Mouse (Mus musculus) urinary bladder, postnatal 14 days (tissue): ENCODE results near the gene Sos2.
"Not testable (repeated sequence)": the region's sequence is repeated elsewhere in the genome, so short reads cannot be mapped to it uniquely, and the experiment has no call there.

Experiments used
- DNase-seq: peaks from one replicate; pipeline ENCODE4 v3.0.0; 2021; ENCODE audit warnings: low spot score

The Sos2 gene

DNA sequence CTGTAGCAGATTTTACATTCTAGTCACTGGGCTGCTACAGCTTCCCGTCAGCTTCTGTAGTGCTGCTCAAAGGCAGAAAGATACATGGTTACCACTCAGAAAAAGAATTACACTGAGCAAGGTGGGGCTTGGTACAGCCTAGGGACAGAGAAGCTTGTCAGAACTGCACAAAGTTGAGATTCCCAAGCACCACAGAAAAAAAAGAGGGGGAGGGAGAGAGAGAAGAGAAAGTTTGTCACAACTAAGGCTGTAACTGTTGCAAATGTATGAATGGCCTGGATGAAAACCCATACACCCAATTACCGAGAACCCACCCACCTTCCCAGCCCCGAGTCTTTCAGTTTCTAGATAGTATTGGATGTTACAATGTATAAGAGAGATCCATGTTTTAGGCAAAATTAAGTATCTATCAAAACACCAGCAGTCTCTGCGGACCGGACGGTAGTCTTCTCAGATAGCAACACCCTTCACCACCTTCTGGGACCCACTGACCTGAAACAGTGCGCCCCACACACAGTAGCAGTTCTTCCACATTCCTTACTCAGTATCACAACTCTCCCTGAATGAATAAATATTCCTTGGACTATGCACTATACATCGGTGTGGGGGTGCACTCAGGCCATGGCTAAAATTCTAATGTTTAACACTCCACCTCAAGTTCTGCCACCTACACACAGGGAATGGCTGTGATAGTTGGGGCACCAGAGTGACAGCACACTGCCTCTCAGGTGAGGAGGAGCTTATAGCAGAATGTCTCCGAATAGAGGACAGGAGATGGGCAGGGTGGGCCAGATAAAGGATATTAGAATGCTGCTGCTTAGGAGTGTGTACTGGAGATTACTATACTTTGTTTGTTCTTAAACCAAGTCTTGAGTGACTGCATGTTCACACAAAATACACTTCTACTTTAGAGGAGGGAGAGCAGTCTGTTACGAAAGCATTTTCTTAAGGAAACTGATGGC, 6.8 kb downstream of the Sos2 start:
- DNase-seq: no peak

DNA sequence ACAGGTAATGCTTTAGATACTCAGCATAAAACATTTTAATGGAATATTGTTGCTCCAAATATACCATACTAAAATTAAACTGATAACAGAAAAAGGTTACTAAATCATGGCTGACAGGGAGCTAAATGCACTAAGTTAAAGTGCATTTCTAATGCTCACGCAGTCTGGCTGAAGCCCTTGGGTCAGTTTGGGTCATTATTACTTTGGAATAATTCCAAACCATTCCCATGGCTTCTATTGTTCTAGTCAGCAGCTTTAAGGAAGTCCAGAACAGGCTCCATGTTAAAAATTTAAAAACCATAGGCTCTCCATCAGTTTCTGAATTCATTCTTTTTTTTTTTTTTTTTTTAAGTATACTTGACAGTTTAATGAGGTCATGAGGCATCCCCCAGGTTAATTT, 7.5 kb downstream of the Sos2 start:
- no peak for DNase-seq

DNA sequence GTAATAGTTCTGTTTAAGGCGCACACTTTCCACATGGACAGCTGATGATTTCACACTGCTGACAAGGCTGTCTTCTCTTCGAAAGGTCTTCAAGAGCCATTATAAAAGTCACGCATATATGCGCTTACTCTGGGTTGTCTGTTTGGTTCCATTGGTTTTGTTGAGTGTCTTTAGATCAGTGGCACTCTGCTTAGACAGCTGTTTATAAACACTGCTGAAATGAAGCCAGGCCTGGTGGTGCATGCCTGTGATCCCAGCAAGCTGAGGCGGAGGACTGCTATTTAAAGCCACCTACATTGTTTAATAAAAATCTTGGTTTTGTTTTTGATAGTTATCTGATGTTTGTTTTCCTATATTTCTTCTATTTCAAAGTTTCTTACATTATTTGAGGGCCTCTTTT, 14.9 kb downstream of the Sos2 start:
- no peak for DNase-seq

DNA sequence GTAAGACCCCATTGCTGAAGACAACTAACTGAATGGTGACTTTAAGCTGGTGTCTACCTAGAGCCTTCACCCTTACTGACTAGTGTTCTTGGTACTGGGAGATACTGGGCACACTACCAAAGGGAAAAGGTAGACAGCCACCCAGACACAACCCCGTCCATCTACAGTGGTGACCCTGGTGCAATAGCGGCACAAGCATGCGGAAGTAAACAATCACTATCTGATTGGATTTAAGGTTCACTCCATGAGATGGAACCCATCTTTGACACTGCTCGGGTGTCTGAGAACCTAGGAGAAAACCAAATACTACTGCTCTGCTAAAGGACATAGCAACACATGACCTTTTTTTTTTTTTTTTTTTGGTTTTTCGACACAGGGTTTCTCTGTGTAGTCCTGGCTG, 20.0 kb downstream of the Sos2 start:
- no peak for DNase-seq

DNA sequence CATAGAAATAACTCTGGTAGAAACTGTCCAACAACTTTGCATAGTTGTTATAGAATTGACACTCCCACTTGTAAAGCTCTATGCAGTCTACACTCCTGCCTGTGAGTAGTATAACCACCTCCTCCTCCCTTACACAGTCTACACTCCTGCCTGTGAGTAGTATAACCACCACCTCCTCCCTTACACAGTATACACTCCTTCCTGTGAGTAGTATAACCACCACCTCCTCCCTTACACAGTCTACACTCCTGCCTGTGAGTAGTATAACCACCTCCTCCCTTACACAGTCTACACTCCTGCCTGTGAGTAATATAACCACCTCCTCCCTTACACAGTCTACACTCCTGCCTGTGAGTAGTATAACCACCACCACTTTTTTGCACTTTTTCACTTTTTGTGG, 27.7 kb downstream of the Sos2 start:
- not testable (repeated sequence) for DNase-seq

DNA sequence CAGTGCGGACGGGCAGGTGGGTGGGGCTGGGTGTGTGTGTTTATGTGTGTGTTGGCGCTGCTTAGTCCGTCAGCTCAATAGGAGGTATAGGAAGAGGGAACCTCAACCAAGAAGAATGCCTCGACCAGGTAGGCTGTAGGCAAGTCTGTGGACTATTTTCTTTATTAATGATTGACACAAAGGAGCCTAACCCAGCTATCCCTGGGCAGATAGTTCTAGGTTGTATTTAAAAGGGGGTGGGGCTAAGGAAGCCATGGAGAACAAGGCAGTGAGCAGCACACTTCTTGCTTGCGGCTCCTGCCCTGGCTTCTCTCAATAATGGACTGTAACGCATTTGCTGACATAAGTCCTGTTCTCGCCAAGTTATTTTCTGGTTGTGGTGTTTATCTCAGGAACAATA, 32.1 kb downstream of the Sos2 start:
- no peak for DNase-seq

DNA sequence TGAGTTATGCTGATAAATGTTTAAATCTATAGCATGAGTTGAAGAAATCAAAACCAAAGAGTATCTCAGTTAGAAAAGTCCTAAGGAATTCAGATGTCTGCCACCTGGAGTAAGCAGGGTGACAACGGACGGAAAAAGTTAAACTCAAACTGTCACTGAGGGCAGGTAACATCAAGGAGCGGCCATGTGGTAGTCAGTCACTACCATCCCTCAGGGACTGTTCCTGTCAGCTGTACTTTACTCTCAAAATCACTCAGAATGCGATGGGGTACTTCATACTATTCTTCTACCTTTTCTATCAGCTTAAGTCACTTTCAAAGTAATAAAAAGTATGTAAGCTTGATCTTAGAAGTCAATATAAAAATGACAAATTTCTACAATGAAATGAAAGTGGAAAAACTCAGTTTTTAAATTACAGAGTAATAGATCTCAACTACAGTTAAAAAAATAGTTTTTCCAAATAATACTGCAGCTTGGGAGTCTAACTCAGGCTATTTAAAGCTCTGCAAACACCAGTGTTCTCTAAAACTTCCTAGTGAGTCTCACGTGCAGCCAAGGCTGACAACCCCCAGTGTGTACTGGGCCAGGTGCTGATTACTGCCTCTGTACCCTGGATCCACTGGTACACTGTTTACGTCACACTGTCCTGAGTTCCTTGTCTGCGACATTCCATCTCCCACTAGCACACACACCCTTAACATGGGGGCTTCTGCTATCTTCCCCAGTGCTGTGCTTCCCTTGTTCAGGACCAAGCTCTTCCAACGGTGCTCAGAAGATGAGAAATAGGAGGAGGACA, 35.6 kb downstream of the Sos2 start:
- DNase-seq: no peak

DNA sequence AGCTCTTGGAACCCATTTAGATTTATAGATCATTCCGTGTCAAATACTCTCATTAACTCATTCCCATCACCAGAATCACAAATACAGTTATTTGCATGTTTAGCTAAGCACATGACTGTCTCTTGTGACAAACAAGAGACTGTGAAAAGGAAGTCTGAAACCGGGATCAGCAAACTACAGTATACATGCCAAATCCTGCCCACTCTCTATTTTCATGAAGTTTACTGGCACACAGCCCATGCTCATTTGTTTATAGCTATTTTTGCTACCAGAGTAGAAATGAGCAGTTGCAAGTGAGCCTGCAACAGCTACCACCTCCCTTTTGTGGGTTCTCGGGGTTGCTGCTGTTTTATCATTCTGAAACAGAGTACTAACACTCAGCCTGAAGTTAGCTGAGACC, 36.8 kb downstream of the Sos2 start:
- peak; percentile 9 for DNase-seq

DNA sequence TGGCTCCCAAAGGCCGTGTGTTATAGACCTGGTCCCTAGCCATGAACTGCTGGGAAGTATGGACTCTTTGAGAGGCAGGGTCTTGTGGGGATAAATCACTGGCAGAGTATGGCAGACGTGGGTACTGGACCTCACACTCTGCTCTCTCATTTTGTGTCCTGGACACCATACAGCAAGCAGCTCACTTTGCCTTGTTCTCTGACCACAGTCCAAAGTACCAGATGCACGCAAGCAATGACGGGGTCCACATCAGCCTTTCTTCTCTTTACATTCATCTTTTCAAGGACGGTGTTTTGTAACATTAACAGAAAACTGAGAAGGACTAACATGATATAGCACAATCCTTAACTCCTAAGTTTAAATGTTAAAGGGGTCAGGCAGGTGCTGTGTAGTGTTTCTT, 38.8 kb downstream of the Sos2 start:
- no peak for DNase-seq

DNA sequence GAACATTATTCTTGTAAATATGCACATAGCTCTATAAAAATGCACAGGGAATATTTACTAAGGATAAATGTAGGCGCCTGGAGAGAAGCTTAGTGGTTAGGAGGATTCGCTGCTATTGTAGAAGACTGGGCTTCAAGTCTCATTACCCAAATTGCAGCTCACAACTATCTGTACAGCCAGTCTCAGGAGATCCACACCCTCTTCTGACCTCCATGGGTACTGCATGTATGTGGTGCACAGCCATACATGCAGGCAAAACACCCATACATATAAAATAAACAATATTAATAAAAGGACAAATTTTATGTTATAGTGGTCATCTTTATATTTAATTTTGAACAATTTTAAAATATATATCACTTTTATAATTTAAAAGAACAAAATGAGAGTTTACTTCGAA, 46.9 kb downstream of the Sos2 start:
- DNase-seq: no peak

DNA sequence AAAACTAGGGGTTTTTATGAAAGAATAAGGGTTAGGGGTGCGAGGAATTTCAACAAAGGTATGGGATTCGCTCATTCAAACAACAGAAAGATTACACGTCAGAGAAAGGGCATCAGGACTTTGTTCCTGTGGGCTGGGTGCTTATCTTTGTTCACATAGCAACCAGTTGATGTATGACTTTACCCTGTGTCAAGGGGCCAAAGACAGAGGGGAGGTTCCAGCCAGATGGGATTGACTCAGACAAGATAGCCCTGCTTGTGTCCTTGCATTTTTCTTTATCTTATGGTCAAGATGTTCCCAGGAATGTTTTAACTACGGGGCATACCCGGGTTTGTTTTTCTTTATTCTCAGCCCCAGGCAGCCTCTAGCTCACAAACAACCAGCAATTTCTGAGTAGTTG, 63.1 kb downstream of the Sos2 start:
- not testable (repeated sequence) for DNase-seq

DNA sequence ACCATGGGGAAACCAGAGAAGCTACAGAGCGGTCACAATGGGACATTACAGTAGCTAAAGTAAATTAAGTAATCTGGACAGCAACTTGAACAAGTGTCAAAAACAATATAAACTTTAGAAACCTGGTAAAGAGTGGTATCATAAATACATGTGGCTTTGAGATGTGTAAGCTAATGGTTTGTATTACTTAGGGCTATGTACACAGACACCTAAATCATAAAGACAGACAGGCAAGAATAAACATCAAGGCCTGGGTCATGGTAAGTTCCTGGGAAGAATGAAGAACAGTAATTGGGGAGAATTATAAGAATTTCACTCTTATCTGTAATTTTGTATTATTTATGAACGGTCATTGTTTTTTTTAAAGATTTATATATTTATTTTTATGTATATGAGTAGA, 77.3 kb downstream of the Sos2 start:
- DNase-seq: no peak

DNA sequence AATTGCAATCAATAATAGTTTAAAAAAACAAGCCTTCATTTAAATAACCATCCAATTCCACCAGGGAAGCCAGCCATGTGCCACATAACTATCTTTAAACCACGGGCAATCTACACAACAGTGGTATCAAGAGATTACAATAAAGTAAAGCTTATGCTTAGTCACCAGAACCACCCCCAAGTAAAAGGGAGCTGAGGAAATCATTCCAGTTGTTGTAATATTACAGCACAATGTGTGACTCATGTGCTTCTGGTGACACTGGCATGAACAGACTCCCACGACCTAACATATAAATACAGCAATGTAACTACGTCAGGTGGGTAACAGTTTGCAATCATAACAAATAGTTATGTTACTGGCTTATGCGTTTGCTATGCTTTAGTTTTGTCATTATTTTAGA, 84.2 kb downstream of the Sos2 start:
- DNase-seq: no peak

DNA sequence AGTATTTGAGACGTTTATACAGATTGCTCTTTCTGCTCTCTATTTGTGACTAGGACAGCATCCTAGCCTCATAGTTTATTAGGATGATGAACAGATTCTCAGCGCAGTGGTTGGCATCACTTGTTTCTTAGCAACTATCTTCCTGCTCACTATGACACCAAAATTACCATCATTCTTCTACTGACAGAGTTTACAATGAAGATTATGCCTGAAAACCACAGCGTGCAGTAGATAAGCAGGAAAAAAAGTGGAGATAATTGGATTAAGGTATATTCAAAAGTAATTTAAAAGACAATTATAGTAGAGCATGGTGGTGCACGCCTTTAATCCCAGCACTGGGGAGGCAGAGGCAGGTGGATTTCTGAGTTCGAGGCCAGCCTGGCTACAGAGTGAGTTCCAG, 88.5 kb downstream of the Sos2 start:
- DNase-seq: no peak

DNA sequence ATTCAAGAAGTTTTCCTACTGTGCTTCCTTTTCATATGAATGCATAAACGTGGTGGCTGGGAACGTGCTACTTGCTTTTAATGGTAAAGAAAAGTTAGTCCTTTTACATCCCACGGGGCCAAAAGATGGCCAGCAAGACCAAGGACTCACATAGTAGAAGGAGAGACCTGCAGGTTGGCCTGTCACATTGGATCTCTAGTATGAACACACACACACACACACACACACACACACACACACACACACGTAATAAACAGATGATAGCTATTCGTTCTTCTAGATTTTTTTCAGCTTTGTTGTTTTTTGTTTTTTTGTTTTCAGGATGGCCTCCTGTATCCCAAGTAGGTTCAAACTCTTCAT, 98.4 kb downstream of the Sos2 start:
- DNase-seq: no peak

DNA sequence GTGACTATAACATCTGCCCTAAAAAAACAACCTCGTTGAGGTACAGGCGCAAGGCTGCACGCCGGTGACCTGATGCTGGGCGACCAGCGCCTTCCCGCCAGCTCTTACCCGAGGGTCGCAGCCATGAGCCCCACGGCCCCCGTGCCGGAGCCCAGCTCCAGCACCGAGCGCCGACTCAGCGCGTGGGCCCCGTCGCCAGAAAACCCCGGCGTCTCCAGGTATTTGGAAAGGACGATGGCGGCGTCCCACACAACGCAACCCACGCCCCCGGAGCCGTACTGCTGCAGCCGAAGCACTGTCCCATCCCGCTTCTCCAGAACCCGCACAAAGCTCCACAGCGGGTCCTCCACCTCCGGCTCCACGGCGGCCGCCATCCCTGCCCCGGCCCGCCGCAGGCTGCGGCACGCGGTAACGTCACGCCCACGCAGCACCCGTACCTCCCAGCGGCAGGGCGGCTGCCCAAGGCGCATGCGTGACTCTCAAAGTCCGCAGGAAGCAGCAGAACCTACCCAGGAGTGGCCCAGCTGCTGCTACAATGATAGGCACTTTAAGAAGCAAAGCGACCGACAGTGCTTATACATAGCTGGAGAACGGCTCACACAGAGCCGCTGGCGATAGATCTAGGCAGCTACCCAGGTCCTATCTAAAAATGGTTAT, 98.9 kb downstream of the Sos2 start, which contains the start of gene Vcpkmt:
Vcpkmt (minus strand) TSS at position 416 of the 657 bp plus-strand sequence.
- peak; percentile 91 for DNase-seq

DNA sequence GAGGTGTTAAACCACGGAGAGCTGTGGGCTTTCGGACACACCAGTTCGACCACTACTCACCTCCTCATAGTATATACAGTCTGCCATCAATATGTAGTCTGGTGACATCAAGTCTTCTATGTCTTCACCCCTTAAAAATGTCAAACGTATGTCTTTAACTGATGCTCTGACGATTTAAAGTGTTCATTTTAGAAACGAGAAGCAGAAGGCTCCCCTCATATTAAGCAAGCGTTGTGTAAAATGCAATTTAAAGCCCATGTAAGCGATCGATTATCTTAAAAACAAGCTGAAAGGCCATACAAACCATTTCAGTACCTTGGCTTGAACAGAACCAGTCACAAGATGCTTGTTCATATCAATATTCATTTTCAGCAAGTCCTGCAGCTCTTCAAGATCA, 99.4 kb downstream of the Sos2 start:
- no peak for DNase-seq

DNA sequence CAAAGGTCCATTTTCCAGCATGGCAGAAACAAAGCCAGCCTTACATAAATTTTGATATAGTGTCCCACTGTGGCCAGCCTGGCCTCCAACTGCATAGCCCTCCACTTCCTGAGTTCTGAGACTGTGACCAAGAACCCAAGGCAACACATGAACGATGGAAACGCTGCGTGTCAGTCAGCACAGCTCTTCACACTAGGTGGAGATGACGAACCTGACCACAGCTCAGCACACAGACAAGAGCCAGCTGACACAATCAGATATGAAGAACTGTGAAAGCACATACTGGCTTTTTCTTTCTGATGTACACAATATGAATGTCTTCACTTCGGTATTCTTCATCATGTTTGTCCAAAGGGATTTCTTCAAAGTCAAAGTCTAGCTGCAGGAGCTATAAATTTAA, 102.0 kb downstream of the Sos2 start:
- no peak for DNase-seq

DNA sequence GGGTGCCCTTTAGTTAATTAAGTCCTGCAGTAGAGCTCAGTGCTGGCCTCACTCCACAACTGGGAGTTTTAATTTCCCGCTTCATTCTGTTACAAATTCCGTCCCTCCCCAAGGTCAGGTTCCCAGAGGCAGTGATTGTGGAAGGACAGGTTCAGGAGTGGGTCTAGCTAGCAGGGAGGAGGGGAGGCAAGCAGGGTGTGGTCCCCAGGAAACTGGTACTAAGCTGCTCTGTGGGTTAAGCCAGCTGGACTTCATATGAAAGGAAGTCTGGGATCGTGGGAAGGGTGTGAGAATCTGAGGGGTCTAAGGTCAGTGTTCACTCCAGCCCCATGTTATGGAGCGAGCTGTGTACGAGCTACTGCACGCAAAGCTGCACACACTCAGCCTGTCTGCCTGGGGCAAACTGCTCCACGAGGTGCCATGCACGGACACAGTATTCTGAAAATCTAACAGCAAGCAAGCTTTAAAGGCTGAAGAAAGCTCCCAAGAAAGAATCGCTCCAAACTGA, 105.5 kb downstream of the Sos2 start:
- no peak for DNase-seq

DNA sequence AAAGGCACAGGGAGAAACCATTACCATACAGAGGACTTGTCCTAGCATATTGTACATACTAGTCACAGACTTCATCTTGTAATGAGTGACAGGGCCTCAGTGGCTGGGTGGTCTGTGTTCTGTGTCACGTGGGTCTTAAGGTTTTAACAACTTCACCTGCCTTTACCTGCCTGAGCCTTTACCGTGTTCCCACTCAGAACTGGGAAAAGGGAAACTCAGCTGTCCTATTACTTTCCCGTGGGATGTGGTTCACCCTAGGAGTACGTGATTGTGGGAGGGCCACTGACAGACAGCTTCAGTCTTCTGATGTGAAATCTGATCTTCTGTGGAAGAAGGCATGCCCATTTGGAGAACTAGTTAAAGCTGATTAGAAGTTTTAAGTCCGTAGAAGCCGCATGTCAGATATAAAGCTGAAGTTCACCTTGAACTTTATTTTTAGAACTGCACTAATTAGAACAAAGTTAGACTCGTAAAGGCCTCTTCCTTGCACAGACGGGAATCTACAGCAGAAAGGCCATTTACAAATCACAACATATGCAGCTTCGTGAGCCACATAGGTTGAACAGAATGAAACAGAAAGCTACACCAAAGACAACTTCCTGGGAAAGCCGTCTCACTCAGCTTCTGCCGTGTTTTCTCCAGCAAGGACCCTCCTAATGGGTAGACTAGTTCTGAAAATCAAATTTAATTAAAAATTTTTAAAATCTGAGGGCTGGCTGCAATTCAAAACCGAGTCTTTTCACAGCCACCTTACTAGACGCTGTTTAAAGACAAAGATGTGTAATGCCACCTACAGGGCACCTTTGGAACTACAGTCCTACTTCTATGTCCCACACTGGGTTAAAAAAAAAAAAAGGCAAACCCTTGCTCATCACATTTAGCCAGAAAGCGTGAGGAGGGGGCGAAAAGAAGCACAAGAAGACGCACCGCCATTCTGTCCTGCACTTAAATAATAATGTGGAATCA, 107.5 kb downstream of the Sos2 start:
- DNase-seq: peak; percentile 86

DNA sequence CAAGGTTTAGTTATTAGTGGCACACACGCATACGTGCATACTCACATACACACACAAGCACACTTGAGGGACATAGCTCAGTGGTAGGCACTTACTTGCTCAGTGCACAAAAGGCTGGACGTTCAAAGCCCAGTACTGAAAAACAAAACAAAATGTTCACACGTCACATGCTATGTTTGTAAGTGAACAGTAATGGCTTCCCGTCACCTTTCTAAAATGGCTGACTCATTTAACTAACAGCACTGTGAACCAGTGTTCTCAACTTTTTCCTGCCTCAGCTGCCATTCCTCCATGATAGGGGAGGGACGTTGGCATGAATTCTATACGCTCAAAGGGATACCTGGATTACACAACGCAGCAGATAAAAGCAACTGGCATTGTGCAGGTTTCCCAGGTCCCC, 108.4 kb downstream of the Sos2 start:
- no peak for DNase-seq
